Mouse (Mus musculus) olfactory bulb, adult 2 months (tissue): ENCODE data around the gene Med29.

Experiments used
- CTCF ChIP-seq: fragments of 200-500 bp; IDR thresholded peaks from 2 replicates; pipeline ENCODE4 v1.5.1; 2012; ENCODE audit warnings: low read depth, mild to moderate bottlenecking, low read length, moderate library complexity; ENCODE audit not compliant: insufficient read depth
- POLR2A ChIP-seq: fragments of 200-500 bp; IDR thresholded peaks from 2 replicates; pipeline ENCODE4 v1.6.1; 2012; ENCODE audit warnings: mild to moderate bottlenecking, low read depth, low read length, moderate library complexity; ENCODE audit not compliant: insufficient read depth

DNA sequence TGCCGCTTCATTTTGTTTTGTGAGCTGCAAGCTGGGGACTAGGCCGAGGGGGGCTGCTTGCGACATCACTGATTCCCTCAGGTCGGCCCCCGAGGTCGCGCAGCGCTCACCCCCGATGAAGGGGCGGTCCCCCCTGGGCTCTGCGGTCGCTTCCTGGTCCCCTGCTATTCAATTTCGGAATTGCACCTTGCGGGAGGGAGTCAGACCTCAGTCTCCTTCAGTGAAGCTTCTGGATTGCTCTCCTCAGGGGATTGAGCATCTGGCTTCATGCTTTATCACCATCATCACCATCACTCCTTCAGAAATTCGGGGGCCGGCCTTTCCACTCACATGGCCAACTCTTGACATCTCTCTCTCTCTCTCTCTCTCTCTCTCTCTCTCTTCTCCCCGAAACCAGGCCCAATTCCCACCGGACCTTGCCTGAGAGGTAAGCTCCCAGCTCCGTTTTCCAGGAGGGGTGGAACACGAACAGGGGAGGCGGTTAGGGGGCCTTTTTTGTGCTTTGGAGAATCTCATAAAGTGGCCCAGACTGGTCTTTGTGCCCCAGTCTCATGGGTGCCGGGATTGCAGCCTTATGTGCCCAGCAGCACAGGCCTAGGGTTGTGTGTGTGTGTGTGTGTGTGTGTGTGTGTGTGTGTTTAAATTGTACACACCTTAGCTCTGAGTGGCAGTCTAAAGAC lies 904 bp upstream of the Med29 start:
- TF ChIP-seq CTCF (no peak), POLR2A (no peak)
